Mouse (Mus musculus): ENCODE measurements around the gene Ttc39a. TPM values are rescaled to one million over a fixed set of nuclear protein-coding genes. Genes with fewer than 3 reads are reported as not detected.
"Not testable (repeated sequence)": the region's sequence is repeated elsewhere in the genome, so short reads cannot be mapped to it uniquely, and the experiment has no call there.

Ttc39a gene
- 5.4 and 5.6 TPM in 2 replicates for polyA plus RNA-seq (2015; fragmentation: Nextera tagmentation; extraction: Ambion mirVana)

DNA sequence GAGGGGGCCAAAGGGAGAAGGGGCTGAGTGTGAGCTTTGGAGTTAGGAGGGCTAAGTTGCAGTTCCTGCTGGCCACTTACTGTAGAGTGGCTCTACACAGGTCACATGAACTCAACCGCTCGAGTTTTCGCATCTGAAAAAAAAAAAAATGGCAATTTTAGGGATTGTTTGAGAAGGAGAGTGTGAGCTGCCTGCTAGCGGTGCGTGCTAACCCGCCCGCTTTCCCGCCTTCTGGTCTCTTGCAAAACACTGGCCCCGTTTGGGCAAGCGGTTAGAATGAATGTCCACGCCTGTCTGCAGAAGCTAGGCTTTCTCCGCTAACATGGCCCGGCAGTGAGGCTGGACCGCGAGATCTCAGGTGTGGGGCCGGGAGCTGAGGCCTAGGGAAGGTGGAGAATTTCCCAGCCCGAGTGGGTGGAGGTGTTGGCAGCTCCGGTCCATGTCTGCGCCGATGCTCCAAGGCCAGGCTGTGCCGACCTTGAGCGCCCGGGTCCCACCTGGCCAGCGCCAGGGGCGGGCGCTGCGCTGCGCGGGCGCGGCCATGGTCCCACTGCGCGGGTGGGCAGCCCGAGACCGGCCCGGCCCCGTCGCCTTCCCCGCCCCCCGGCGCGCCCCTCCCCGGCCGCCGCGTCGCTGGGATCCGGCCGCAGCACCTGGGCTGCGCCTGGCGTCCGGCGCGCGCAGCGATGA, at the start of gene Ttc39a:
Gene Ttc39a (plus strand): TSS at position 138 of the 690 bp plus-strand sequence.
- peak within 1 kb of the TSS; percentile 61 for H3K9ac ChIP-seq
- ATAC-seq (replicated peaks; ENCODE audit: low FRiP score), result peak; percentile 66
- peak within 1 kb of the TSS; percentile 69 for H3K27ac ChIP-seq
- H3K27me3 ChIP-seq, result 0 out of 2 replicates have a peak, but pooled peaks cover 3% of the 10 kb centered on the region
- peak within 1 kb of the TSS; percentile 74 for H3K4me3 ChIP-seq (replicated peaks)
- no peaks in the 10 kb centered on the region for H3K9me3 ChIP-seq (replicated peaks)
- whole genome bisulfite sequencing, result under 1% methylated on average over 56 of the region's 56 CpGs
- peak within 1 kb of the TSS; percentile 99 for H3K4me2 ChIP-seq
- peaks cover 30% of the 10 kb centered on the region for H3K4me1 ChIP-seq
- H3K36me3 ChIP-seq, result no peaks in the 10 kb centered on the region

DNA sequence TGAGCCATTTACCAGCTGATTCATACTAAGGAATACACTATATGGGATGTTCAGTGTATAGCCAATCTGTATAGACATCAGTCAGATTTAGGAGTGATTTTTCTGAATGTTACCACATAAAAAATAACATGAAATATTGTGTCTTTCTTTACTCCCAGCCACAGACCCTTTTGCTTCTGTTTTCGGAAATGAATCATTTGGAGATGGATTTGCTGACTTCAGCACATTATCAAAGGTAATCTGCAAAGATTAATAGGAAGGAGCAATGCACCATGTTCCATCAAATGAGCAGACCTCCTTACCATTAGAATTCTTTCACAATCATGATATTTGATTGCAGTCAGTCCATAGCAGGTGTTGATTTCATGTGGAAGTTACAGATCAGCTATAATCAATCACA, 28.3 kb upstream of the Ttc39a start:
- Histone ChIP-seq H3K9ac (no peak overlapping the region), H3K36me3 (peaks cover 72% of the 10 kb centered on the region), H3K4me1 (no peaks in the 10 kb centered on the region), H3K4me3 (replicated peaks) (no peak overlapping the region), H3K27me3 (no peaks in the 10 kb centered on the region), H3K27ac (no peak overlapping the region), H3K4me2 (no peak overlapping the region), H3K9me3 (replicated peaks) (no peaks in the 10 kb centered on the region)
- no peak for ATAC-seq (replicated peaks; ENCODE audit: low FRiP score)
- 98% methylated on average over 1 of the region's 1 CpGs for WGBS

DNA sequence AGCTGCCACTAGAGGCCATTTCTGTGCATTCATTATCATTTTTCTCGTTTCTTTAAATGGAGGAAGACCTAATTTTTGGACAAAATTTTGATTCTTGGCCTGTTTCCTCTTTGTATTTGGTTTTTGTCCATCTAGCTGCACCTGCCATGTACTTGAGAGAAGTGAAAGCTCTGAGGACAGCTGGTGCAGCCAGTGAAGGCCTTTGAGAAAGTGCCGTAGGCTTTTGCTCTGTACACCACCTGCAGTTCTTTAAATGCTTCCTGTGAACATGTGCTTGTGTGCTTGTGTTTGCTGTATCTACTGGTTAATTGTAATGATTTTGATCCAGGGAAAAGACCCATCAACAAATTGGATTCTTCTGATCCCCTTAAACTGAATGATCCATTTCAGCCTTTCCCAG, 24.0 kb upstream of the Ttc39a start:
- no peaks in the 10 kb centered on the region for H3K4me1 ChIP-seq
- H3K9ac ChIP-seq, result no peak overlapping the region
- H3K36me3 ChIP-seq, result peaks cover 40% of the 10 kb centered on the region
- WGBS, result 85% methylated on average over 2 of the region's 2 CpGs
- H3K4me2 ChIP-seq, result no peak overlapping the region
- no peaks in the 10 kb centered on the region for H3K27me3 ChIP-seq
- H3K4me3 ChIP-seq (replicated peaks), result no peak overlapping the region
- no peak for ATAC-seq (replicated peaks; ENCODE audit: low FRiP score)
- H3K27ac ChIP-seq, result no peak overlapping the region
- no peaks in the 10 kb centered on the region for H3K9me3 ChIP-seq (replicated peaks)

DNA sequence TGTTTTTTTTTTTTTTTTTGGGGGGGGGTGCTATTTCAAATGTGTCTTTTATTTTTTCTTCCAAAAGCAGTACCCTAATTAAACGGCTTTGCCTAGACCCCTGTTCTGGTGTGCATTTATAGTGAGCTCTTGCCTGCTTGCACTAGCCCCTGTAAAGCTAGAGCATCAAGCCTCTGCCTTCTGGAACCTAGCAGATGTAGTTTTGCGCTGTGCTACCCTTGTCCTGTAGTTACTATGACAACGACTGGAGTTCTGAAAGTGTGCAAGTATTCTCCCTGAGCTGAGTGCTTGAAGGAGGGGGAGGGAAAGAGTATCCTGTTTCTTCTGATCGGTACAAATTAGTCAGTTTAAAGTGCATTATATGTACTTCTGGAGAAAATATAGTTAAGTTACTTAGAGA, 20.8 kb upstream of the Ttc39a start:
- H3K4me1 ChIP-seq, result no peaks in the 10 kb centered on the region
- ATAC-seq (replicated peaks; ENCODE audit: low FRiP score), result no peak
- no peak overlapping the region for H3K4me2 ChIP-seq

DNA sequence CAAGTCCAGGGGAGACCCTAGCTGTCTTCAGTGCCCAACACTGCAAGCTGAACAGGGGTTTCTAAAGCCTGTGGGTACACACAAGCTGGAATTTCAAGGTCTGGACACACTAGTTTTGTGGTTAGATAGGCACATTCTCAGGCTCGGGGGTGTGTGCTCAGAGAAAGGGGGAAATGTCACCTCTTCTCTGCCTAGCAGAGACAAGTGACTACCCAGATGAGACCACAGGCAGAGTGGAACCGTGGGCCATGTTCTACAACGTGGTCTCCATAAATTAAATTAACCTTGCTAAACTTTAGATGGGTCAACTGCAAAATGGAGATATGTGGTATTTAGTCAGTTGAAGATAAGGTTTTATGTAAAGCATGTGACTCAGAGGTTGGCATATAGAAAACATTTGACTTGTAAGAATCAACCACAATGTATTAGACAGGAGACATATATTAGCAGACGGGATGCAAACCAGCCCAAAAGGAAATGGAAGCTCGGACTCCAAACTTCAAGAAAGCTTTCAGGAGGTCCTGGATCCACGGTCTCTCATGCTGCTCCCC, 13.1 kb upstream of the Ttc39a start:
- Histone ChIP-seq H3K4me1 (peaks cover 9% of the 10 kb centered on the region), H3K4me3 (replicated peaks) (no peak overlapping the region), H3K27me3 (no peaks in the 10 kb centered on the region), H3K27ac (no peak overlapping the region), H3K9me3 (replicated peaks) (no peaks in the 10 kb centered on the region), H3K9ac (no peak overlapping the region), H3K4me2 (peak overlapping the region; percentile 55; the same call in 1 of the 2 replicates), H3K36me3 (peaks cover 9% of the 10 kb centered on the region; the same call in 1 of the 2 replicates)
- WGBS, result 61% methylated on average over 6 of the region's 6 CpGs
- ATAC-seq (replicated peaks; ENCODE audit: low FRiP score), result no peak

More for the DNA sequence above, 20.8 kb upstream of the Ttc39a start:
- H3K9me3 ChIP-seq (replicated peaks), result no peaks in the 10 kb centered on the region
- no peak overlapping the region for H3K9ac ChIP-seq
- WGBS, result 54% methylated on average over 4 of the region's 4 CpGs
- H3K36me3 ChIP-seq, result peaks cover 23% of the 10 kb centered on the region
- no peak overlapping the region for H3K27ac ChIP-seq
- H3K4me3 ChIP-seq (replicated peaks), result no peak overlapping the region
- no peaks in the 10 kb centered on the region for H3K27me3 ChIP-seq

DNA sequence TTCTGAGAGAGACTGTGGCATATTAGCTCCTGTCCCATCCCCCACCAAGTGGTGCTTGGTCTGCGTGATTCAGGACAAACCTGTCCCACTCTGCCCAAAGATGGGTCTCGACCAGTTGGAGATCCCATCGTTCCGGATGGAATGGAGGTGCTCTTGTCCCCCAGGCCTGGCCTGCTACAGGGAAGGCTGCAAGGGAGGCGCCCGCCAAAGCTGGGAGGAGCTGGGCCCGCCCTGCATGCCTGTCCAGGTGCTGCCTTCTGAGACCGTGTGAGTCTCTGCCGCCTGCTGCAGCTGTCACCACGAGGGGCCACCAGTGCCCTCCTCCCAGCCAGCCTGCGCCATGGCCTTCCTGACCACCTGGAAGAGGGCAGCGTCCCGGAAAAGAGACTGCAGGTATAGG, 12.5 kb upstream of the Ttc39a start:
- Histone ChIP-seq H3K36me3 (0 out of 2 replicates have a peak, but pooled peaks cover 5% of the 10 kb centered on the region), H3K9ac (peak overlapping the region; percentile 36; the same call in 1 of the 2 replicates), H3K4me2 (peak overlapping the region; percentile 55), H3K27me3 (no peaks in the 10 kb centered on the region), H3K9me3 (replicated peaks) (no peaks in the 10 kb centered on the region), H3K4me1 (peaks cover 9% of the 10 kb centered on the region), H3K27ac (no peak overlapping the region), H3K4me3 (replicated peaks) (peak overlapping the region; percentile 18)
- 6% methylated on average over 13 of the region's 13 CpGs for WGBS
- peak; percentile 82 for ATAC-seq (replicated peaks; ENCODE audit: low FRiP score)

DNA sequence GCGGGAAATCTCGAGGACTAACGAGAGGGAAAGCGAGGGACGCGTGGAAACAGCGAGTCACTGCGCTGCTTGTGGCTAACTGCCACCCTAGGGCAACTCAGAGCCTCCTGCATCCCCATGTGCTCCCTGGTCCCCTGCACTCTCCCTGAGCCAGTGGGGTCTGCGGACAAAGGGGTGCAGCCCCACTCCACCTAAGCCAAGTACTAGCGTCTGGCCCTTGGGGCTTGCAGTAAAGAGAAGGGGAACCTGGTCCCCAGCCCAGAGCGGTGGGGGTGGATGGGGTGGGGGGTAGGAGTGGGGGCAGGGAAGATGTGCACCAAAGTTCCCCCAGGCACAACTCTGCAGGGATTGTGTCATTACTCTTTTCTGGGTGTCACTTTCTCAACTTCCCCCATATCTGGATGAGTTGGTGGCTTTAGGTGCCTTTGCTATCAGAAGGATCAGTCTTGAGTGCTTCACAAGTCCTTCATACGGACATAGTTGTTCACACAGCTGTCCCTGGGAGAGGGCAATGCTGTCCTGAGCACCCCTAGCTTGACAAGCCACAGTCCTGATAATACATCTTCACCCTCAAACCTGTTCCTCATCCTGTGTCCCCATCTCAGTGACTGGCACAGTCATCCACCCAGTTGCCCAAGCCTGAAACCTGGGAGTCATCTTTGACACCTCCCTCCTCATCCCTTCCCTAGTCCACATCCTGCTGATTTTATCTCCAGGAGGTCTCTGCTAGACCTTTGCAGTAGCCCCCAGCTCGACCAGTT, 11.9 kb upstream of the Ttc39a start:
- no peak overlapping the region for H3K27ac ChIP-seq
- ATAC-seq (replicated peaks; ENCODE audit: low FRiP score), result peak; percentile 62; the same call in 1 of the 2 replicates
- peaks cover 9% of the 10 kb centered on the region for H3K4me1 ChIP-seq
- peak overlapping the region; percentile 55 for H3K4me2 ChIP-seq
- H3K4me3 ChIP-seq (replicated peaks), result peak overlapping the region; percentile 18
- H3K9me3 ChIP-seq (replicated peaks), result no peaks in the 10 kb centered on the region
- H3K9ac ChIP-seq, result peak overlapping the region; percentile 36; the same call in 1 of the 2 replicates
- 0 out of 2 replicates have a peak, but pooled peaks cover 3% of the 10 kb centered on the region for H3K36me3 ChIP-seq
- WGBS, result 19% methylated on average over 13 of the region's 13 CpGs
- H3K27me3 ChIP-seq, result no peaks in the 10 kb centered on the region

DNA sequence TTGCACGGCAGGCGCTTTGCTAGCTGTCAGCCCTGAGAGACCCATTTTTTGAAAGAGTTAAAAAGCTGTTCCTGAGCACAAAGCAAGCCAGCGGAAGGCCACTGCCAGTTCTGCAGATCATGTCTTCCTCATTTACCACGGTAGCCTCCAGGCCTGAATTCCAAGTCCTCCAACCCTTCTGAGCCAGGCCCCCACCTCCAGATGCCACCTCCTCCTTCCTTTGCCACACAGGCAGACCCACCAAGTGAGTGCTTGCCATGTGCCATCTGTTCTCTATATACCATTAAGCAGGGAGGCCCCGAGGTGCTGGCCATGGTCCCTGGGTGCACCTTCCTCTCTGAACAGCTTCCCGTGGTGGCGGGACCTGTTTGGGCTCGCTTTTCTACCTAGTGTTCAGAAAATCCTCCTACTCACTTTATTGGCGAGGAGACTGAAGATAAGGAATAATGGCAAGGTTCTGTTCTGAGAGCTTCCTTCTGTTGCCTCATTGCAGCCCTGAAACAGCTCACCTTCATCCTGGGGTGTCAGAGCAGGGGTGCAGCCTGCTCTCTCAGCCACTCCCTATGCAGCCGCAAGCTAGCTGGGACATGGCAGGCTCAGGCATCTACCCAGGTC, 6.0 kb upstream of the Ttc39a start:
- H3K27me3 ChIP-seq, result no peaks in the 10 kb centered on the region
- no peak for ATAC-seq (replicated peaks; ENCODE audit: low FRiP score)
- no peak overlapping the region for H3K9ac ChIP-seq
- H3K4me1 ChIP-seq, result peaks cover 7% of the 10 kb centered on the region; the same call in 1 of the 2 replicates
- no peaks in the 10 kb centered on the region for H3K9me3 ChIP-seq (replicated peaks)
- H3K4me3 ChIP-seq (replicated peaks), result no peak overlapping the region
- no peak overlapping the region for H3K27ac ChIP-seq
- no peaks in the 10 kb centered on the region for H3K36me3 ChIP-seq
- WGBS, result 84% methylated on average over 10 of the region's 10 CpGs
- H3K4me2 ChIP-seq, result no peak overlapping the region

DNA sequence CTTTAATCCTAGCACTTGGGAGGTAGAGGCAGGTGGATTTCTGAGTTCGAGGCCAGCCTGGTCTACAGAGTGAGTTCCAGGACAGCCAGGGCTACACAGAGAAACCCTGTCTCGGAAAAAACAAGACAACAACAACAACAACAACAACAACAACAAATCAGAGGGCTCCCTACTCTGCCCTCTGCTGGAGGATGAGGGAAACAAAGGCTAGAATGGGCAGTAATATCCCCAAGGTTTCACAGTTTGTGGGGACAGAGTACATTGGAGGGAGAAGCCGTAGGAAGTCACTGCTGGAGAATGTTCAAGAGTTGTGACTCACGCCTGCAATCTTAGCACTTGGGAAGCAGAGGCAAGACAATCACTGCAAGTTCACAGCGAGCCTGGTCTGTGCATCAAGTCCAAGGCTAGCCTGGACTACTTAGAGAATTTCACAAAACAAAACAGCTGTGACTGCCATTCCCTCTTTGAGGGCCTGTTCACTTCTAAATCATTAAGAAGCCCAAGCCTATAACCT, 5.2 kb upstream of the Ttc39a start:
- Histone ChIP-seq H3K9ac (no peak overlapping the region), H3K4me2 (no peak overlapping the region), H3K27me3 (no peaks in the 10 kb centered on the region), H3K27ac (no peak overlapping the region), H3K9me3 (replicated peaks) (no peaks in the 10 kb centered on the region), H3K36me3 (no peaks in the 10 kb centered on the region), H3K4me3 (replicated peaks) (no peak overlapping the region), H3K4me1 (peaks cover 15% of the 10 kb centered on the region)
- ATAC-seq (replicated peaks; ENCODE audit: low FRiP score), result no peak
- 77% methylated on average over 5 of the region's 5 CpGs for WGBS

DNA sequence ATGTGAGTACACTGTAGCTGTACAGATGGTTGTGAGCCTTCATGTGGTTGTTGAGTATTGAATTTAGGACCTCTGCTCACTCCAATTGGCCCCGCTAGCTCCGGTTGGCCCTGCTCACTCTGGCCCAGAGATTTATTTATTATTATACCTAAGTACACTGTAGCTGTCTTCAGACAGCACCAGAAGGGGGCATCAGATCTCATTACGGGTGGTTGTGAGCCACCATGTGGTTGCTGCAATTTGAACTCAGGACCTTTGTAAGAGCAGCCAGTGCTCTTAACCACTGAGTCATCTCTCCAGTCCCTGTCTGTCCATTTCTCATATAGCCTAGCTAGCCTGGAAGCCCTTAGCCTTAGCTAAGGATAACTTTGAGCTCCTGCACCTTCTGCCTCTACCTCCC, 1.5 kb upstream of the Ttc39a start:
- H3K27me3 ChIP-seq; H3K36me3 ChIP-seq; H3K9me3 ChIP-seq (replicated peaks); H3K9ac ChIP-seq; H3K4me3 ChIP-seq (replicated peaks); ATAC-seq (replicated peaks; ENCODE audit: low FRiP score); H3K4me2 ChIP-seq: not testable (repeated sequence)
- peak overlapping the region; percentile 69; the same call in 1 of the 2 replicates for H3K27ac ChIP-seq
- WGBS, result 92% methylated on average over 3 of the region's 3 CpGs
- H3K4me1 ChIP-seq, result peaks cover 30% of the 10 kb centered on the region

DNA sequence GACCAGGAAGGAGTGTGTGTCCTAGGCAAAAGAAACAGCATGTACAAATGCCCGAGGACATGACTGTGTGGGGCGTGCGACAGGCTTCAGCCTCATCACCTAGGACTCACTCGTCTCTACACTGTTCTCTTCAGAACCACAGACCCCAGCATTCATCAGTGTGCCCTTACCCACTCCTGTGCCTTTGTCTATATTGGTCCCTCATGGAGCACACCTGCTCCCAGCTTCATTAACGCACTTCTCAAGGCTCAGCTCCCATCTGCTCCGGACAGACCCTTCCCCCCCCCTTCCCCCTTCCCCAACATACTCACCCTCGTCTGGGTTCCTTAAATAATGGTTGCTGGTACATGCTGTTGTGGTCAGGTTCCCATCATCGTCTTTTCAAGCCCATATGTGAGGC, 1.0 kb upstream of the Ttc39a start:
- 0 out of 2 replicates have a peak, but pooled peaks cover 3% of the 10 kb centered on the region for H3K27me3 ChIP-seq
- H3K9ac ChIP-seq, result no peak overlapping the region
- peak overlapping the region; percentile 74; the same call in 1 of the 2 replicates for H3K4me3 ChIP-seq (replicated peaks)
- ATAC-seq (replicated peaks; ENCODE audit: low FRiP score), result no peak
- WGBS, result 71% methylated on average over 8 of the region's 8 CpGs
- peaks cover 30% of the 10 kb centered on the region for H3K4me1 ChIP-seq
- H3K27ac ChIP-seq, result peak overlapping the region; percentile 69
- peak overlapping the region; percentile 99 for H3K4me2 ChIP-seq
- H3K36me3 ChIP-seq, result no peaks in the 10 kb centered on the region
- H3K9me3 ChIP-seq (replicated peaks), result no peaks in the 10 kb centered on the region
